Mouse (Mus musculus) small intestine, adult 2 months (tissue): ENCODE data around the gene Dst.
A peak's percentile ranks its signal among the peaks of the same experiment; 100 is the strongest.

Experiments
- CTCF ChIP-seq: fragments of 200-500 bp; IDR thresholded peaks from 2 replicates; pipeline ENCODE4 v1.5.1; 2012; ENCODE audit warnings: low read depth, mild to moderate bottlenecking, control low read depth, inconsistent platforms, low read length, moderate library complexity, mixed read lengths; ENCODE audit not compliant: insufficient replicate concordance, insufficient read length; ENCODE audit errors: extremely low read depth
- POLR2A ChIP-seq: fragments of 200-500 bp; IDR thresholded peaks from 2 replicates; pipeline ENCODE4 v1.6.1; 2012; ENCODE audit warnings: low read depth, mild to moderate bottlenecking, control low read depth, inconsistent platforms, low read length, moderate library complexity

DNA sequence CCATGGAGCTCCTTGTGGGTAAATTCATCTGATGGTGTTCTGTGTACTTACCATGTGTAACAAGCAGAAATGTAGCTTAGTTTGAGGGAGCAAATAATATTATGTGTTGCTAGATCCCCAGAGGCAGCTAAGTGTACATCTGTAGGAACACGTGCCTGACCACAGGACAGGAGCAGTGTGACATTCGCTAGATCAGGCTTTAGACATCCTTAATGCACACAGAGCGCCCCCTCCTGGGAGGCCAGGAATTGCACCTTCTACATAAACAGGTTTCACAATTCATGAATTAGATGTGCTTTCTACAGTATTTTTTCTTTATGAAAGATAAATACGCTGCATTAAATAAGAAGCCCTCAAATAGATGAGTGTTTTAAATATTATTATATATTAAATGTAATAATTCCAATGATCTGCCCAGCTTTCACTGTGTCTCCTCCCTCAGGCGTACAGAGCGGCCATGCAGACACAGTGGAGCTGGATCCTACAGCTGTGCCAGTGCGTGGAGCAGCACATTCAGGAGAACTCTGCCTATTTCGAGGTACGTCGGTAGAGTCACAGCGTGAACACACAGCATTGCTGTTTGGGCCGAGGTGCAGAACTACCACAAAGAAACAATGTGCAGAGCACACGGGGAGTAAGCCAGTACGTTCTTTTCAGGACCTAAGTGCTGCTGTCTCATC lies 256.7 kb downstream of the Dst start:
- TF ChIP-seq CTCF, result peak; percentile 76; the same call in 1 of the 2 replicates
- no peak for TF ChIP-seq POLR2A
